Mouse (Mus musculus) midbrain, embryonic 14.5 days (tissue): ENCODE measurements around the gene Esx1. TPM values are rescaled to one million over a fixed set of nuclear protein-coding genes. Genes with fewer than 3 reads are reported as not detected.

Experiments used
- ATAC-seq: fragments of 200-750 bp; cut with Nextera tagmentation; 2 replicates; pipeline ENCODE4 v1.8.0; 2017; ENCODE audit warnings: moderate number of reproducible peaks, moderate library complexity; ENCODE audit not compliant: low FRiP score, low TSS enrichment
- DNase-seq: peaks from one replicate; pipeline ENCODE4 v3.0.0-alpha.2; 2015
- H3K27ac ChIP-seq: fragments of 300-500 bp; sonication (generic); replicated peaks from 2 replicates; pipeline ENCODE4 v1.5.1; 2014; ENCODE audit warnings: mild to moderate bottlenecking, low read depth, low read length, moderate library complexity
- H3K27me3 ChIP-seq: fragments of 300-500 bp; sonication (generic); 2 replicates; pipeline ENCODE4 v1.6.1; 2014; ENCODE audit warnings: low read length, control low read depth, mixed read lengths; ENCODE audit not compliant: control insufficient read depth, insufficient read depth
- H3K36me3 ChIP-seq: fragments of 300-500 bp; sonication (generic); 2 replicates; pipeline ENCODE4 v1.6.1; 2014; ENCODE audit warnings: low read length, control low read depth; ENCODE audit not compliant: control insufficient read depth, insufficient read depth
- H3K4me1 ChIP-seq: fragments of 300-500 bp; sonication (generic); 2 replicates; pipeline ENCODE4 v1.6.1; 2014; ENCODE audit warnings: mild to moderate bottlenecking, antibody characterized with exemption, low read length, control low read depth; ENCODE audit not compliant: control insufficient read depth, insufficient read depth
- H3K4me2 ChIP-seq: fragments of 300-500 bp; sonication (generic); 2 replicates; pipeline ENCODE4 v1.6.1; 2014; ENCODE audit warnings: mild to moderate bottlenecking, low read length, moderate library complexity
- H3K4me3 ChIP-seq: fragments of 300-500 bp; sonication (generic); replicated peaks from 2 replicates; pipeline ENCODE4 v1.5.1; 2014; ENCODE audit warnings: low read depth, low read length
- H3K9ac ChIP-seq: fragments of 300-500 bp; sonication (generic); replicated peaks from 2 replicates; pipeline ENCODE4 v1.6.1; 2014; ENCODE audit warnings: mild to moderate bottlenecking, low read length, moderate library complexity
- H3K9me3 ChIP-seq: fragments of 300-500 bp; sonication (generic); 2 replicates; pipeline ENCODE4 v1.6.1; 2016; ENCODE audit warnings: low read length, control low read depth, mixed read lengths; ENCODE audit not compliant: control insufficient read depth
- WGBS: fragments of 180-500 bp; shearing (Covaris S2); extraction: QIAGEN DNeasy Blood & Tissue Kit; methylation state at CpG from one replicate; pipeline ENCODE4 v1.1.7; 2014; 5-methylcytosine and 5-hydroxymethylcytosine counted together
- polyA plus RNA-seq: library from polyadenylated mRNA; unstranded; fragments of >200 nt; fragmentation: Nextera tagmentation; extraction: Ambion mirVana; gene quantifications from 2 replicates; pipeline ENCODE4 v1.2.1, GENCODE M21; 2014

Esx1 gene
- polyA plus RNA-seq, result not detected in 2 replicates

- Histone ChIP-seq H3K4me2 (no peak within 1 kb of the TSS), H3K36me3 (no peaks in the 10 kb centered on the region), H3K9ac (no peak within 1 kb of the TSS), H3K27me3 (peaks cover 65% of the 10 kb centered on the region), H3K4me1 (no peaks in the 10 kb centered on the region), H3K27ac (no peak within 1 kb of the TSS), H3K4me3 (no peak within 1 kb of the TSS), H3K9me3 (no peaks in the 10 kb centered on the region)
- no peak for DNase-seq
- WGBS, result 29% methylated on average over 20 of the region's 21 CpGs
- ATAC-seq, result no peak
Observed at GRCm38 (mm10) chrX:137121718-137122117, at the start of gene Esx1. TSS of gene Esx1 (minus strand) at chrX:137122083.

DNA sequence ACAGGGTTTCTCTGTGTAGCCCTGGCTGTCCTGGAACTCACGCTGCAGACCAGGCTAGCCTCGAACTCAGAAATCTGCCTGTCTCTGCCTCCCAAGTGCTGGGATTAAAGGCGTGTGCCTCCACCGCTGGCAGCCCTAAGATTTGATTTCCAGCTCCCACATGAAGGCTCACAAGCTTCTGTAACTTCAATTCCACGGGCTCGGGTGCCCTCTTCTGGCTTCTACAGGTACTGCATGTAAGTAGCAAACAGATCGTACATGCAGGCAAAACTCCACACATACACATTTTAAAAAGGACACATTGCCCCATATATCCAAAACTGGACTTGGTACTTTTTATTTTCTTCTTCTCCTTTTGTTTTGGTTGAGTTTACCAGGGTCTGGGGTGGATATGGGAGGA lies 48.1 kb upstream of the Esx1 start:
- Histone ChIP-seq H3K9me3 (no peaks in the 10 kb centered on the region), H3K4me1 (no peaks in the 10 kb centered on the region), H3K9ac (no peak overlapping the region), H3K36me3 (no peaks in the 10 kb centered on the region), H3K4me3 (no peak overlapping the region), H3K4me2 (no peak overlapping the region), H3K27ac (no peak overlapping the region), H3K27me3 (no peaks in the 10 kb centered on the region)
- ATAC-seq, result no peak
- WGBS, result 49% methylated on average over 7 of the region's 7 CpGs
- no peak for DNase-seq

DNA sequence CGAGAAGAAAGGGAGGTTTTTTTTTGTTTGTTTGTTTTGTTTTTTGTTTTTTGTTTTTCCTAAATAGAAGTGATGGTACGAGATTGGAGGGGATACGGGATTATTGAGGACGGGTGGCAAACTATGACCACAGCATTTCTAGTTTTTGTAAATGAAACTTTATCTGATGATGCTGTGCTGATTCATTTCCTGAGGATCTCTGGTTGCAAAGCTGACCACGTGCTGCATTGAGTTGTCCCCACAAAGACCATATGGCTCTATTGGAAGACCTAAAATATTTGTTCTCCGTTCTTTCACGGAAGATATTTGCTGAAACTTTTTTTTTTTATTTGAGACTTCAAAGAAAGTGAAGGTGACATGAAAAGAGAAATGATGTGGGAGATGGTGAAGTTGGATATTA lies 45.8 kb upstream of the Esx1 start:
- DNase-seq (no peak), ATAC-seq (no peak)
- WGBS, result 80% methylated on average over 7 of the region's 7 CpGs
- no peak overlapping the region for H3K4me3 ChIP-seq
- no peaks in the 10 kb centered on the region for H3K9me3 ChIP-seq
- H3K9ac ChIP-seq, result no peak overlapping the region
- H3K36me3 ChIP-seq, result no peaks in the 10 kb centered on the region
- H3K27ac ChIP-seq, result no peak overlapping the region
- no peaks in the 10 kb centered on the region for H3K4me1 ChIP-seq
- H3K4me2 ChIP-seq, result no peak overlapping the region
- H3K27me3 ChIP-seq, result no peaks in the 10 kb centered on the region

DNA sequence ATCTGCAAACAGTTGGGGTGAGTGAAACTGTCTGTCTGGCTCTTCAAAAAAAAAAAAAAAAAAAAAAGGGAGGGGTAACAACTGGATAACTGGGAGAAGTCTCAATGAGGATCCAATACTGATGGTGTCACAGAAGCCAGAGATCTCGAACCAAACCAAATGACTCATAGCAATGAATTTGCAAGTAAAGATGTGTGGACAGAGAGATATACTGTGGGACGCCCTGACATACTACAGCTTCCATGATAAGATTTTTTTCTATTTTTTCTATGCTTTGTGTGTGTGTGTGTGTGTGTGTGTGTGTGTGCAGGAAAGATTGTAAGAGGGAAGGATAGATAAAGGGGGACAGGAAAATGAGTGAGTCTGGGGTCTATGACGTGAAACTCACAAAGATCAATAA lies 43.7 kb upstream of the Esx1 start:
- H3K27ac ChIP-seq, result no peak overlapping the region
- H3K4me3 ChIP-seq, result no peak overlapping the region
- no peaks in the 10 kb centered on the region for H3K9me3 ChIP-seq
- no peak overlapping the region for H3K9ac ChIP-seq
- H3K27me3 ChIP-seq, result no peaks in the 10 kb centered on the region
- no peaks in the 10 kb centered on the region for H3K4me1 ChIP-seq
- WGBS, result 89% methylated on average over 3 of the region's 3 CpGs
- H3K36me3 ChIP-seq, result no peaks in the 10 kb centered on the region
- DNase-seq, result no peak
- ATAC-seq, result no peak
- no peak overlapping the region for H3K4me2 ChIP-seq

GRCm38 (mm10) chrX:137162700-137163099 lies 40.8 kb upstream of the Esx1 start:
- Histone ChIP-seq H3K9ac (no peak overlapping the region), H3K27ac (no peak overlapping the region), H3K9me3 (no peaks in the 10 kb centered on the region), H3K27me3 (no peaks in the 10 kb centered on the region), H3K4me2 (no peak overlapping the region), H3K36me3 (no peaks in the 10 kb centered on the region), H3K4me3 (no peak overlapping the region), H3K4me1 (no peaks in the 10 kb centered on the region)
- ATAC-seq (no peak), DNase-seq (no peak)
- WGBS, result 84% methylated on average over 1 of the region's 1 CpGs

GRCm38 (mm10) chrX:137160971-137161370 lies 39.1 kb upstream of the Esx1 start:
- Histone ChIP-seq H3K9me3 (no peaks in the 10 kb centered on the region), H3K36me3 (no peaks in the 10 kb centered on the region), H3K27me3 (no peaks in the 10 kb centered on the region), H3K4me2 (no peak overlapping the region), H3K9ac (no peak overlapping the region), H3K27ac (no peak overlapping the region), H3K4me3 (no peak overlapping the region), H3K4me1 (no peaks in the 10 kb centered on the region)
- DNase-seq, result no peak
- 73% methylated on average over 3 of the region's 3 CpGs for WGBS
- ATAC-seq, result no peak

DNA sequence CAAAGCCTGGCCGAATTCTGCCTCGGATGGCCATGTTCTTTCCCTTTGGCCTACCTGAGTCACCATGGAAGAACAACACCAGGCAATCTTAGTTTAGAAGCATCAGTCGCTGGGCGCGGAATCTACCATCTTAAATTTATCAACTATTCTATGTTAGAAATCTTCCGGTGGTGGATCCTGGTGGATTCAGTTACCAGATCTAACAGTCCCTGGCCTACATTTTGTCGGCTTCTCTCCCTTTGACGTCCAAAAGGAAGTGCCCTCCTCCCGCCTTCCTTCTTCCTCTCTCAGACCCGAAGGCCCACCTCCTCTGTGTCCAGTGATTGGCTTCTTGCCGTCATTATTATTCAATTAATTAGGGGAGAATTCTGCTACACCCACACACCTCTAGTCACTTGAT lies 27.2 kb upstream of the Esx1 start:
- WGBS, result 91% methylated on average over 11 of the region's 11 CpGs
- ATAC-seq (no peak), DNase-seq (no peak)
- H3K4me2 ChIP-seq, result no peak overlapping the region
- H3K4me1 ChIP-seq, result no peaks in the 10 kb centered on the region
- H3K4me3 ChIP-seq, result no peak overlapping the region
- H3K27ac ChIP-seq, result no peak overlapping the region
- H3K27me3 ChIP-seq, result no peaks in the 10 kb centered on the region
- no peak overlapping the region for H3K9ac ChIP-seq
- no peaks in the 10 kb centered on the region for H3K36me3 ChIP-seq
- H3K9me3 ChIP-seq, result no peaks in the 10 kb centered on the region

DNA sequence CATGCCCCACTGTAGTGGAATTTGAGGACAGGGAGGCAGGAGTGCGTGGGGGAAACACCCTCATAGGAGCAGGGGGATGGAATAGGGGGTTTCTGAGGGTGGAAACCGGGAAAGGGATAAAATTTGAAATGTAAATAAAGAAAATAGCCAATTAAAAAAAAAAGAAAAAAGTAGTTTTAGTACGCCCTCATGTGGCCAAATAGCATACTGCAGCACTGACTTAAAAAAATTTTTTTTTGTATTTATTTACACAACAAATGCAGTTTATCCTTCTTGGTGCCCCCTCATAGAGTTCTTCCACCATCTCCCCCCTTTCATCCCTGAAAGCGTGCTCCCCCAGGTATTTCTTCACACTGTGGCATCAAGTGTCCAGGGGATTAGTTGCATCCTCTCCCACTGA lies 22.8 kb upstream of the Esx1 start:
- no peak overlapping the region for H3K4me2 ChIP-seq
- no peaks in the 10 kb centered on the region for H3K27me3 ChIP-seq
- no peak for ATAC-seq
- H3K9ac ChIP-seq, result no peak overlapping the region
- WGBS, result 37% methylated on average over 4 of the region's 4 CpGs
- no peak overlapping the region for H3K4me3 ChIP-seq
- no peaks in the 10 kb centered on the region for H3K4me1 ChIP-seq
- no peak for DNase-seq
- no peaks in the 10 kb centered on the region for H3K36me3 ChIP-seq
- H3K9me3 ChIP-seq, result no peaks in the 10 kb centered on the region
- H3K27ac ChIP-seq, result no peak overlapping the region

- Histone ChIP-seq H3K9me3 (no peaks in the 10 kb centered on the region), H3K36me3 (no peaks in the 10 kb centered on the region), H3K27ac (no peak overlapping the region), H3K4me3 (no peak overlapping the region), H3K4me2 (no peak overlapping the region), H3K4me1 (no peaks in the 10 kb centered on the region), H3K9ac (no peak overlapping the region), H3K27me3 (no peaks in the 10 kb centered on the region)
- WGBS, result 86% methylated on average over 4 of the region's 4 CpGs
- DNase-seq, result no peak
- ATAC-seq, result no peak
Observed at GRCm38 (mm10) chrX:137143726-137144125, 21.8 kb upstream of the Esx1 start.
